ENCODE assay signal across 19 mouse cellular contexts in genomic region chr2:137096981-137097460, GRCm38 (mm10). TPM values are rescaled to one million over a fixed set of nuclear protein-coding genes. Genes with fewer than 3 reads are reported as not detected.
DNase-seq lines count a peak whose midpoint lies in the region; ATAC-seq lines count a peak whose summit lies in the region.
"Had no signal": no experiment of that assay in that cellular context is flagged by ENCODE, and none has a peak within 500 bp of the region (broad histone marks: within the 10 kb centered on the region; RNA-seq: fewer than 3 reads in every experiment).

No protein-coding gene starts in this region.

- ATAC-seq in heart, embryonic 16.5 days (replicated peaks; ENCODE audit: extremely low read depth, insufficient read depth, low FRiP score), result 0 out of 2 replicates have a peak, but pooled peaks have one; percentile 43
- ATAC-seq in midbrain, embryonic 15.5 days (replicated peaks), result no peak
- ATAC-seq in limb, embryonic 11.5 days (ENCODE audit: insufficient number of reproducible peaks, low FRiP score, low TSS enrichment, low read depth), result no peak
- ATAC-seq: forebrain, embryonic 15.5 days had no signal

- no peak overlapping the region for H3K4me3 ChIP-seq in heart, embryonic 16.5 days (ENCODE audit: low read length)
- H3K4me3 ChIP-seq in midbrain, embryonic 10.5 days, result peak overlapping the region; percentile 2; the same call in 1 of the 2 replicates
- no peak overlapping the region for H3K4me3 ChIP-seq in midbrain, embryonic 15.5 days
- no peak overlapping the region for H3K4me3 ChIP-seq in limb, embryonic 11.5 days (ENCODE audit: low read depth, low read length)
- H3K4me3 ChIP-seq: embryonic facial prominence, embryonic 13.5 days; forebrain, embryonic 15.5 days; heart, embryonic 13.5 days; layer of hippocampus, adult 2 months had no signal

- no peaks in the 10 kb centered on the region for H3K27me3 ChIP-seq in heart, embryonic 16.5 days (ENCODE audit: control insufficient read depth, insufficient read depth, low read length)
- H3K27me3 ChIP-seq in midbrain, embryonic 10.5 days (ENCODE audit: low read depth, poor library complexity, severe bottlenecking), result no peaks in the 10 kb centered on the region
- no peaks in the 10 kb centered on the region for H3K27me3 ChIP-seq in midbrain, embryonic 15.5 days (replicated peaks)
- H3K27me3 ChIP-seq in limb, embryonic 11.5 days (ENCODE audit: control insufficient read depth, insufficient read depth, low read length), result no peaks in the 10 kb centered on the region
- H3K27me3 ChIP-seq: embryonic facial prominence, embryonic 13.5 days; forebrain, embryonic 15.5 days; heart, embryonic 13.5 days had no signal

- H3K27ac ChIP-seq in heart, embryonic 16.5 days (ENCODE audit: low read length), result no peak overlapping the region
- peak overlapping the region; percentile 81 for H3K27ac ChIP-seq in midbrain, embryonic 10.5 days (replicated peaks)
- no peak overlapping the region for H3K27ac ChIP-seq in midbrain, embryonic 15.5 days
- no peak overlapping the region for H3K27ac ChIP-seq in limb, embryonic 11.5 days (replicated peaks; ENCODE audit: low read depth, low read length)
- H3K27ac ChIP-seq: embryonic facial prominence, embryonic 13.5 days; forebrain, embryonic 15.5 days; heart, embryonic 13.5 days; layer of hippocampus, adult 2 months had no signal

- no peak for DNase-seq in heart, postnatal 4 days
- DNase-seq in midbrain, embryonic 10.5 days (ENCODE audit: low spot score), result no peak
- peak; percentile 53 for DNase-seq in adipocyte (ENCODE audit: low spot score)
- DNase-seq in limb, embryonic 11.5 days (ENCODE audit: low spot score), result peak; percentile 42
- no peak for DNase-seq in testis, postnatal 10 days (ENCODE audit: low spot score)
- DNase-seq: adrenal gland, adult 8-10 months; cerebellum, adult 8-10 months; kidney, adult 9 months; lung, adult 18-20 months; lung, postnatal 36 days; right cerebral cortex, postnatal 14 days; spleen, adult 18-20 months had no signal

- H3K9ac ChIP-seq in heart, embryonic 16.5 days (ENCODE audit: low read length), result no peak overlapping the region
- H3K9ac ChIP-seq in midbrain, embryonic 15.5 days, result no peak overlapping the region
- H3K9ac ChIP-seq in limb, embryonic 11.5 days (ENCODE audit: low read length), result no peak overlapping the region
- H3K9ac ChIP-seq: embryonic facial prominence, embryonic 13.5 days; forebrain, embryonic 15.5 days; heart, embryonic 13.5 days had no signal

- WGBS in heart, embryonic 16.5 days, result 41% methylated on average over 4 of the region's 5 CpGs
- WGBS in midbrain, embryonic 10.5 days, result 4% methylated on average over 5 of the region's 5 CpGs
- WGBS in midbrain, embryonic 15.5 days, result 6% methylated on average over 5 of the region's 5 CpGs
- 16% methylated on average over 5 of the region's 5 CpGs for WGBS in limb, embryonic 11.5 days

- no peak overlapping the region for H3K4me2 ChIP-seq in heart, embryonic 16.5 days (ENCODE audit: low read depth, low read length)
- H3K4me2 ChIP-seq in midbrain, embryonic 15.5 days, result no peak overlapping the region
- no peak overlapping the region for H3K4me2 ChIP-seq in limb, embryonic 11.5 days (ENCODE audit: low read depth, severe bottlenecking)
- H3K4me2 ChIP-seq: embryonic facial prominence, embryonic 13.5 days; forebrain, embryonic 15.5 days; heart, embryonic 13.5 days; liver, embryonic 11.5 days had no signal

- no peaks in the 10 kb centered on the region for H3K9me3 ChIP-seq in heart, embryonic 16.5 days (replicated peaks; ENCODE audit: control insufficient read depth, low read length)
- no peaks in the 10 kb centered on the region for H3K9me3 ChIP-seq in midbrain, embryonic 10.5 days (replicated peaks)
- no peaks in the 10 kb centered on the region for H3K9me3 ChIP-seq in midbrain, embryonic 15.5 days
- H3K9me3 ChIP-seq in limb, embryonic 11.5 days (ENCODE audit: control insufficient read depth, low read length), result no peaks in the 10 kb centered on the region
- H3K9me3 ChIP-seq: embryonic facial prominence, embryonic 13.5 days; forebrain, embryonic 15.5 days; heart, embryonic 13.5 days had no signal

- peaks cover 24% of the 10 kb centered on the region for H3K36me3 ChIP-seq in heart, embryonic 16.5 days (ENCODE audit: control insufficient read depth, insufficient read depth)
- peaks cover 92% of the 10 kb centered on the region for H3K36me3 ChIP-seq in midbrain, embryonic 10.5 days
- H3K36me3 ChIP-seq in midbrain, embryonic 15.5 days (replicated peaks), result no peaks in the 10 kb centered on the region
- peaks cover 2% of the 10 kb centered on the region; the same call in 1 of the 2 replicates for H3K36me3 ChIP-seq in limb, embryonic 11.5 days (ENCODE audit: control insufficient read depth, insufficient read depth, low read length)
- H3K36me3 ChIP-seq: forebrain, embryonic 15.5 days had no signal

- no peaks in the 10 kb centered on the region; the same call in 1 of the 2 replicates for H3K4me1 ChIP-seq in heart, embryonic 16.5 days (ENCODE audit: control insufficient read depth, insufficient read depth, low read length)
- H3K4me1 ChIP-seq in midbrain, embryonic 10.5 days, result peaks cover 100% of the 10 kb centered on the region
- peaks cover 18% of the 10 kb centered on the region for H3K4me1 ChIP-seq in midbrain, embryonic 15.5 days
- peaks cover 19% of the 10 kb centered on the region for H3K4me1 ChIP-seq in limb, embryonic 11.5 days (ENCODE audit: control insufficient read depth, insufficient read depth, low read length)

RNA-seq across cellular contexts. Expression of gene Jag1, which starts 19.4 kb away (rescaled TPM):
- 9.9 and 10.6 TPM in 2 replicates for polyA plus RNA-seq in heart, embryonic 16.5 days (2015; fragmentation: Nextera tagmentation; extraction: Ambion mirVana)
- 10 to 100 TPM; 18.9 to 21.9 TPM for total RNA-seq in heart, postnatal 4 days (2021)
- 38.9 and 42.4 TPM in 2 replicates for polyA plus RNA-seq in midbrain, embryonic 10.5 days (2016; fragmentation: Nextera tagmentation; extraction: Ambion mirVana)
- 11.7 and 12.6 TPM in 2 replicates for polyA plus RNA-seq in midbrain, embryonic 15.5 days (2015; fragmentation: Nextera tagmentation; extraction: Ambion mirVana)
- 23.3 and 24.8 TPM in 2 replicates for polyA plus RNA-seq in limb, embryonic 11.5 days (2014; fragmentation: Nextera tagmentation; extraction: Ambion mirVana)

Comparison
In these comparisons a context has a peak if more than half of its experiments do, and no peak if none do; other contexts are left out.
1. DNase-seq: peak in adipocyte (single experiment) and limb, embryonic 11.5 days (single experiment); none in heart, postnatal 4 days (single experiment), midbrain, embryonic 10.5 days (single experiment) and testis, postnatal 10 days (single experiment).